Mouse (Mus musculus): ENCODE measurements at regions not wholly inside any gene's neighbourhood (a gene's known extent, or its start where the extent isn't known, plus 50 kb on each side); places are given as distances from the start of the nearest gene placed in this dataset.

DNA sequence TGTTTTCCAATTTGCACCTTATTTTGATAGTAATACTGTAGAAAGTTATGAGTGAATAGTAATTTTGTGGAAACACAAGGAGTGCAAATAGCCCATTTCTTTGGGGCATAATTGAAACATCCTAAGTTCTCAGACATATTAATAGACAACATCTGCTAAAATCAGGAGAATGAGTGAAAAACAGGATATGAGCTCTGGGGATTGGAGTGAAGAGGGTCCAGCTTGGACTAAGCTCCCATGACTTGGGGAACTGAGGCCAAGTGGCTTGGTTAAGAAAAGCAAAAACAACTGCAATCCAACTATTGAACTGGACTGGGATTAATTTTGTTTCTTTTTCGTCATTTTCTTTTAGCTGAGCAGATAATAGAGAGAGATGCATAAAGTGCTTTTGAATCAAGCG lies 240.7 kb downstream of the Slc30a10 start:
- H3K27me3 ChIP-seq (replicated peaks; ENCODE audit: control insufficient read depth, insufficient read depth, low read length) = no peaks in the 10 kb centered on the region
- H3K4me1 ChIP-seq (replicated peaks; ENCODE audit: control insufficient read depth, insufficient read depth, low read length) = no peaks in the 10 kb centered on the region
- no peaks in the 10 kb centered on the region for H3K9me3 ChIP-seq (ENCODE audit: control insufficient read depth, low read length)
- no peak overlapping the region for H3K4me2 ChIP-seq
- WGBS = 86% methylated on average over 2 of the region's 2 CpGs
- no peak for ATAC-seq (replicated peaks; ENCODE audit: low FRiP score)
- no peak overlapping the region for H3K27ac ChIP-seq (ENCODE audit: low read depth, low read length)
- no peaks in the 10 kb centered on the region for H3K36me3 ChIP-seq (ENCODE audit: control insufficient read depth, insufficient read depth, low read length)
- H3K4me3 ChIP-seq (ENCODE audit: low read depth, low read length) = no peak overlapping the region
- no peak overlapping the region for H3K9ac ChIP-seq (ENCODE audit: low read depth, low read length)
- no peak for DNase-seq (ENCODE audit: low spot score)

DNA sequence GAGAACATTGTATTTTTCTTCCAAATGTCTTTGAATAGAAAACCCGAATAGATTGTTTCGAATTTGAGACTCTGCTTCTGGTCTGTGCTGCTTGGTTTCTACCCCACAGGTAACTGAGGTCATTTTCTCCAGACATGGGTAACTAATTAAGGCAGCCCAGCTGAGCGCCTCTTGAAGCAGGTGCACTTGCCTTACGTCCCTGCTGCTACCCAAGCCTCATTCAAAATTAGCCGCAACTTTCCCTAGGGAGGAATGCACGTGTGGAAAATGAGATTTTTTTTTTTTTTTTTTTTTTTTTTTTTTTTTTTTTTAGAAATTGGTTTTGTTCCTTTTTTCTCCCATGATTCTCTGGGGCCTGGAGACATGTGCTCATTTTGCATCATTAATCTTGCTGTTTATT lies 245.1 kb downstream of the Slc30a10 start:
- DNase-seq (ENCODE audit: low spot score) (no peak), ATAC-seq (replicated peaks; ENCODE audit: low FRiP score) (no peak)
- Histone ChIP-seq H3K4me3 (ENCODE audit: low read depth, low read length) (no peak overlapping the region), H3K27ac (ENCODE audit: low read depth, low read length) (no peak overlapping the region), H3K4me1 (replicated peaks; ENCODE audit: control insufficient read depth, insufficient read depth, low read length) (no peaks in the 10 kb centered on the region), H3K27me3 (replicated peaks; ENCODE audit: control insufficient read depth, insufficient read depth, low read length) (no peaks in the 10 kb centered on the region), H3K36me3 (ENCODE audit: control insufficient read depth, insufficient read depth, low read length) (no peaks in the 10 kb centered on the region), H3K9ac (ENCODE audit: low read depth, low read length) (no peak overlapping the region), H3K9me3 (ENCODE audit: control insufficient read depth, low read length) (no peaks in the 10 kb centered on the region), H3K4me2 (no peak overlapping the region)
- WGBS = 84% methylated on average over 6 of the region's 6 CpGs

DNA sequence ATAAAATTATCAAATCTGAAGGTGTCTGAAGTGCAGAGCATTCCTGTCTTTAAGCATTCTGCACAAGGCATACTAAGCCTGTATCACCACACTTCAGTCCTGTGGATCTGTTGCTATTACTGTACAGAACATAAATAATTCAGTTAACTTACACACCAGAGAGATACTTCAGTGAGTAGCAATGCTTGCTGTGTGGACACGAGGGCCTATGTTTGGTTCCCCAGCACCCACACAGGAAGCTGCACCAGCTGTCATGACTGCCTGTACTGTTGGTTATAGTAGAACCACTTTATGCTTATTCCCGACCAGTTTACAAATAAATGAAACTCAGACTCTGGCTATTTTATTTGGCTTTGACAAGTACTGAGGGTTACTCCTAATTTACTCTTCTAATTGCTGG lies 271.7 kb downstream of the Slc30a10 start:
- 65% methylated on average over 2 of the region's 2 CpGs for WGBS
- H3K9ac ChIP-seq (ENCODE audit: low read depth, low read length) = no peak overlapping the region
- no peaks in the 10 kb centered on the region for H3K27me3 ChIP-seq (replicated peaks; ENCODE audit: control insufficient read depth, insufficient read depth, low read length)
- H3K36me3 ChIP-seq (ENCODE audit: control insufficient read depth, insufficient read depth, low read length) = no peaks in the 10 kb centered on the region
- H3K9me3 ChIP-seq (ENCODE audit: control insufficient read depth, low read length) = no peaks in the 10 kb centered on the region
- H3K4me2 ChIP-seq = no peak overlapping the region
- peaks cover 12% of the 10 kb centered on the region for H3K4me1 ChIP-seq (replicated peaks; ENCODE audit: control insufficient read depth, insufficient read depth, low read length)
- ATAC-seq (replicated peaks; ENCODE audit: low FRiP score) = no peak
- no peak overlapping the region for H3K27ac ChIP-seq (ENCODE audit: low read depth, low read length)
- no peak for DNase-seq (ENCODE audit: low spot score)
- no peak overlapping the region for H3K4me3 ChIP-seq (ENCODE audit: low read depth, low read length)

DNA sequence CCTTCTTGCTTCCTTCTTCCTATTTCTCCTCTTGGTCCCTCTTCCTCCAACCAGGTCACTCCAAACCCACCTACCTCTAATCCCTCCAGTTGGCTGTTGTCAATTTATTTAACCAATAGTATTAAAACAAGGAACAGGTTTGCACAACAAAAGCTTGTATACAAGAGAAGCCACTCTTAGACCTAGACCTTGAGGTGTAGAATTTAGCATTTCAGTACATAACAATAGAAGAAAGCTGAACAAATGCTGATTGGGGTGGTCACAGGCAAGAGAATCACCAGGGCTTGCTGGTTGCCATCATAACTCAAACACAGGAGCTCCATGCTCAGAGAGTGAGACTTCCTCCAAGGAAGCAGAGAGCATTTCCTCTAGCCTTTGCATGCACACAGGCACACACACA lies 272.2 kb downstream of the Slc30a10 start:
- Histone ChIP-seq H3K4me3 (ENCODE audit: low read depth, low read length) (no peak overlapping the region), H3K27me3 (replicated peaks; ENCODE audit: control insufficient read depth, insufficient read depth, low read length) (no peaks in the 10 kb centered on the region), H3K36me3 (ENCODE audit: control insufficient read depth, insufficient read depth, low read length) (no peaks in the 10 kb centered on the region), H3K9me3 (ENCODE audit: control insufficient read depth, low read length) (no peaks in the 10 kb centered on the region), H3K27ac (ENCODE audit: low read depth, low read length) (no peak overlapping the region), H3K4me2 (no peak overlapping the region), H3K9ac (ENCODE audit: low read depth, low read length) (no peak overlapping the region), H3K4me1 (replicated peaks; ENCODE audit: control insufficient read depth, insufficient read depth, low read length) (peaks cover 16% of the 10 kb centered on the region)
- no peak for DNase-seq (ENCODE audit: low spot score)
- ATAC-seq (replicated peaks; ENCODE audit: low FRiP score) = no peak

DNA sequence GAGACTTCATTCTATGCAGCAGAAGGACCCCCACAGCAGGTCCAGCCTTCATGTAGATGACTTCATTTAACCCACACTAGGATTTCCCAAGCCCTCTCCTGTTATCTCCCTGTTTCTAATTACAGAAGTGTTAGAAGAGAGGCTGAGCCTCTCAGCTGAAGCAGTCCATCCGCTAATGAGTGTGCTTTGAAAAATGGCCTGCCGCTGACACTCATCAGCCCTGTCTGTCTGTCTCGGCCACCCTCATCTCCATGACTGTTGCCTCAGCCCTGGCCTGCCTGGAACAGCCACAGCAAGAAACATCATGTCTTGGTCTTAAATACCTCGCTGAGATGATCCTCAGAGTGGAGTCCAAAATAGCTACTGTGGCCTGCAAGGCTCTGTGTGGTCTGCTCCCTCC lies 273.1 kb downstream of the Slc30a10 start:
- no peak overlapping the region for H3K9ac ChIP-seq (ENCODE audit: low read depth, low read length)
- no peaks in the 10 kb centered on the region for H3K36me3 ChIP-seq (ENCODE audit: control insufficient read depth, insufficient read depth, low read length)
- no peaks in the 10 kb centered on the region for H3K27me3 ChIP-seq (replicated peaks; ENCODE audit: control insufficient read depth, insufficient read depth, low read length)
- ATAC-seq (replicated peaks; ENCODE audit: low FRiP score) (no peak), DNase-seq (ENCODE audit: low spot score) (no peak)
- H3K27ac ChIP-seq (ENCODE audit: low read depth, low read length) = no peak overlapping the region
- WGBS = 49% methylated on average over 4 of the region's 4 CpGs
- no peak overlapping the region for H3K4me2 ChIP-seq
- no peak overlapping the region for H3K4me3 ChIP-seq (ENCODE audit: low read depth, low read length)
- no peaks in the 10 kb centered on the region for H3K9me3 ChIP-seq (ENCODE audit: control insufficient read depth, low read length)
- H3K4me1 ChIP-seq (replicated peaks; ENCODE audit: control insufficient read depth, insufficient read depth, low read length) = peaks cover 18% of the 10 kb centered on the region

DNA sequence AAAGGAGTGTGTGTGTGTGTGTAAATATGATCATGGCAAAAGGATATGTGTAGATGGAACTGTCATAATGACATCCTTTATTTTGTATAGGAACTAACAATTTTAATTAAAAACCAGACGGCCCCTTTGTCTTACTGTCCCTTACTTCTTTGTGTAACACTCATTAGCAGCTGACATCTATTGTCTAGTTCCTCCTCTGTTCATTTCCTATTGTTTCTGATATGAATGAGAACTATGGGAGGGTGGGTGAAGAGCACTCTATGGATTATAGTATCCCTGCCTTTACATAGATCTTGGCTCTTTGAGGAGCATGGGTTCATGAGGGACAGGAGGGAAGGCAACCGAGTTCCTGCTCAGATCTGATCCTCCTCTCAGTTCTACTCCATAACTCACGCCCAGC lies 273.8 kb downstream of the Slc30a10 start:
- DNase-seq (ENCODE audit: low spot score) = no peak
- no peak overlapping the region for H3K4me3 ChIP-seq (ENCODE audit: low read depth, low read length)
- H3K4me1 ChIP-seq (replicated peaks; ENCODE audit: control insufficient read depth, insufficient read depth, low read length) = peaks cover 18% of the 10 kb centered on the region
- H3K4me2 ChIP-seq = no peak overlapping the region
- no peaks in the 10 kb centered on the region for H3K27me3 ChIP-seq (replicated peaks; ENCODE audit: control insufficient read depth, insufficient read depth, low read length)
- H3K9ac ChIP-seq (ENCODE audit: low read depth, low read length) = no peak overlapping the region
- H3K9me3 ChIP-seq (ENCODE audit: control insufficient read depth, low read length) = no peaks in the 10 kb centered on the region
- H3K36me3 ChIP-seq (ENCODE audit: control insufficient read depth, insufficient read depth, low read length) = no peaks in the 10 kb centered on the region
- ATAC-seq (replicated peaks; ENCODE audit: low FRiP score) = no peak
- no peak overlapping the region for H3K27ac ChIP-seq (ENCODE audit: low read depth, low read length)
- WGBS = 59% methylated on average over 3 of the region's 3 CpGs

DNA sequence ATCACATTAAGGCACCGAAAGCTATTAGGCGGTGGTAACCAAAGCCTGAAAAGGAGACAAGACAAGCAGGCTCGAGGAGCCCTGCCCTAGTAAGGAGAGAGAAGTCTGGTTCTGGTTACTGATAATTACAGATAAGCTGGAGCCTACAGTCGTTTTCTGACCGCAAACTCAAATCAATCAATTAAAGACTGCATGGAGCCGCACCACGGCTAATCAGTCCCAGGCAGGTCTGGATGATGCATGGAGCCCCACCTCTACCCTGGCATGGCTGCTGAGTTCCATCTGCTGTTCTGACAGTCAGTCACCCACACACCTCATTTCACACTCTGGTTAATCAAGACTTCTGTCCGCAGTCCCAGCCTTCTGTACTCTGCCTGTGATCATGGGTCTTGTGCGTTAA lies 276.4 kb downstream of the Slc30a10 start:
- Histone ChIP-seq H3K36me3 (ENCODE audit: control insufficient read depth, insufficient read depth, low read length) (no peaks in the 10 kb centered on the region), H3K9me3 (ENCODE audit: control insufficient read depth, low read length) (no peaks in the 10 kb centered on the region), H3K9ac (ENCODE audit: low read depth, low read length) (no peak overlapping the region), H3K27me3 (replicated peaks; ENCODE audit: control insufficient read depth, insufficient read depth, low read length) (no peaks in the 10 kb centered on the region), H3K4me3 (ENCODE audit: low read depth, low read length) (no peak overlapping the region), H3K4me2 (peak overlapping the region; percentile 38; the same call in 1 of the 2 replicates), H3K4me1 (replicated peaks; ENCODE audit: control insufficient read depth, insufficient read depth, low read length) (peaks cover 18% of the 10 kb centered on the region), H3K27ac (ENCODE audit: low read depth, low read length) (peak overlapping the region; percentile 65; the same call in 1 of the 2 replicates)
- 25% methylated on average over 9 of the region's 9 CpGs for WGBS
- ATAC-seq (replicated peaks; ENCODE audit: low FRiP score) (peak; percentile 97), DNase-seq (ENCODE audit: low spot score) (peak; percentile 51)

DNA sequence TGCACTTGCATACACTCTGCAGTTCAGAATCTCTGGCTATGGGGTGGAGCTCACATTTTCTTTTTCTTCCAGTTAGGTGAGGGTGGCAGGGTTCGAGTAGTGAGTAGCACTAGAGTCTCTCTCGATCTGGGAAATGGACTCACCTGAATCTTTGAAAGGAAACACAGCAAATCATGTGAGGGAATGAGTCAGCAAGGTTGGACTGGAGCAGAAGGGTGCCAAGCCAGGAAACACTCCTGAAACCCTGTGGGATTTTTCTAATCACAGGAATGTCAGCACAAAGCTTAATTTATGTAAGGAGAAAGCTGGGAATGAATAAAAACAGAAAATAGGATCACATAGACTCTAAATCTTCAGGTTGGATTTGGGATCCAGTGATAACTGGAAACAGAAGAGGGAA lies 282.1 kb downstream of the Slc30a10 start:
- Histone ChIP-seq H3K9me3 (ENCODE audit: control insufficient read depth, low read length) (no peaks in the 10 kb centered on the region), H3K9ac (ENCODE audit: low read depth, low read length) (no peak overlapping the region), H3K4me2 (no peak overlapping the region), H3K4me3 (ENCODE audit: low read depth, low read length) (no peak overlapping the region), H3K36me3 (ENCODE audit: control insufficient read depth, insufficient read depth, low read length) (no peaks in the 10 kb centered on the region), H3K27ac (ENCODE audit: low read depth, low read length) (no peak overlapping the region), H3K4me1 (replicated peaks; ENCODE audit: control insufficient read depth, insufficient read depth, low read length) (peaks cover 2% of the 10 kb centered on the region; the same call in 1 of the 2 replicates), H3K27me3 (replicated peaks; ENCODE audit: control insufficient read depth, insufficient read depth, low read length) (no peaks in the 10 kb centered on the region)
- 66% methylated on average over 2 of the region's 2 CpGs for WGBS
- no peak for DNase-seq (ENCODE audit: low spot score)
- ATAC-seq (replicated peaks; ENCODE audit: low FRiP score) = no peak

DNA sequence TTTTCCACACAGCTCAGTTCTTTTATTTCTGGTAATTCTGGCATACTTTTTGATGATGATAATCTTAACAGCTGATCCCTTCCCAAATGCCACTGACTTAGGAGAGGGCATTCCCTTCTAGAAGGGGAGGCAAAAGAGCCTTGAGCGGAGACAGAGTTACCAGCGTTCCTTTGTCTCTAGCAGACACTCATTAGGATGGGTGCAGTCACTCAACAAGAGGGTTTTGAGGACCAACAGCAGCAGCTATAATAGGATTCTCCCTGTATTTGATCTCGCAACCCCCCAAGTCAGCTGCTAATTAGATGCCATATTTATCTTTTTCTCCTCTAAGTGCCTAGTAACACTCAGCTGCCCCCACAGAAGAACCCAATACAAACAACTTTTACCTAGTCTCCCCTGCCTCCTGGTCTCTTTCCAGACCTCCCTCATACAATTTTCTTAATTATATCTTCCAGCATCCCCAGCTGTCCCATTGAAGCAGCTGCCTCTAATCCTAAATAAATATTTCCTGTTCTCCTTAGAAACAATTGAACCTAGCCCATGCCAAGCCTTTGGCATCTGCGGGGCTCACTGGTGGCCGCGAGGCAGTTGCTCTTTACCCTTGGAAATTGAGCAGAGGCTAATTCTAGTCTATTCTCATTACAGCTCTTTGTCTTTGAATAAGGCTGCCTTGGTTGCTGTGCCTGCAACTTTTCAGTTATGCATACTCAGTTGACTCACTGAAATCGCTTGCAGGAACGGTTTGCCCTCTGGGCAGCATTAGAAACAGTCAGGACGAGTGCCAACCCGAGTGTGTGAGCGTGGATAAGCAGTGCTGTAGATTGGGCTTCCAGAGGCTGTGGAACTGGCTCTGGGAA lies 286.6 kb downstream of the Slc30a10 start:
- 66% methylated on average over 11 of the region's 11 CpGs for WGBS
- DNase-seq (ENCODE audit: low spot score) = no peak

More for the DNA sequence above, 286.6 kb downstream of the Slc30a10 start:
- no peak for ATAC-seq (replicated peaks; ENCODE audit: low FRiP score)
- no peaks in the 10 kb centered on the region for H3K4me1 ChIP-seq (replicated peaks; ENCODE audit: control insufficient read depth, insufficient read depth, low read length)
- H3K27me3 ChIP-seq (replicated peaks; ENCODE audit: control insufficient read depth, insufficient read depth, low read length) = no peaks in the 10 kb centered on the region
- H3K27ac ChIP-seq (ENCODE audit: low read depth, low read length) = no peak overlapping the region
- H3K36me3 ChIP-seq (ENCODE audit: control insufficient read depth, insufficient read depth, low read length) = no peaks in the 10 kb centered on the region
- no peaks in the 10 kb centered on the region for H3K9me3 ChIP-seq (ENCODE audit: control insufficient read depth, low read length)
- no peak overlapping the region for H3K4me2 ChIP-seq
- no peak overlapping the region for H3K4me3 ChIP-seq (ENCODE audit: low read depth, low read length)
- H3K9ac ChIP-seq (ENCODE audit: low read depth, low read length) = no peak overlapping the region

Data from liver, embryonic 11.5 days (tissue).